In the genomic region with DNA sequence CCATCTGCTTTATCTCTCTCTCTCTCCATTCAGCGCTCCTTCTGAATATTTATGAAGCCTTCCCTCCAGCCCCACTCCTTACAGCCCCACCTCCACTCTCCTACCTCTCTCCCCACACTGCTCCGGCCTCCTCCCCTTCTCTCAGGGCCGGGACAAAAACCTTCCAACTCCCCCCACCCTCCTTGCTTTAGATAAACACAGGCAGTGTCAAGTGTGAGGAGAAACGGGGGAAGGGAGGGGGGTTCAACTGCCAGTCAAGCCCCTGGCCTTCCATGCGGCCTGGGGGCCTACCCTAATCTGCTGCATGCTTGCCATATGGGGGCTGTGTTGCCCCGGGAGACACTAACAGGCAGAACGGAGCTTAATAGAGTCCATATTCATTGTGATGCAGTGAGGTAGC, we compare ENCODE assay signal across 10 mouse cellular contexts. TPM values are rescaled to one million over a fixed set of nuclear protein-coding genes. Genes with fewer than 3 reads are reported as not detected.
A peak's percentile ranks its signal among the peaks of the same experiment; 100 is the strongest.
DNase-seq lines count a peak whose midpoint lies in the region; ATAC-seq and TF ChIP-seq lines count a peak whose summit lies in the region.
"Had no signal": no experiment of that assay in that cellular context is flagged by ENCODE, and none has a peak within 500 bp of the region (broad histone marks: within the 10 kb centered on the region; RNA-seq: fewer than 3 reads in every experiment).

No protein-coding gene starts in this region.

- WGBS in heart, postnatal 0 days: 13% methylated on average over 7 of the region's 7 CpGs
- WGBS in forebrain, embryonic 16.5 days: 3% methylated on average over 7 of the region's 7 CpGs
- 1% methylated on average over 7 of the region's 7 CpGs for WGBS in midbrain, embryonic 16.5 days

- no peaks in the 10 kb centered on the region for H3K36me3 ChIP-seq in heart, postnatal 0 days (replicated peaks; ENCODE audit: control insufficient read depth, insufficient read depth, low read length)
- no peaks in the 10 kb centered on the region for H3K36me3 ChIP-seq in forebrain, embryonic 16.5 days (ENCODE audit: control insufficient read depth, insufficient read depth)
- no peaks in the 10 kb centered on the region for H3K36me3 ChIP-seq in midbrain, embryonic 16.5 days (ENCODE audit: control insufficient read depth, insufficient read depth, low read length)

- H3K9ac ChIP-seq in heart, postnatal 0 days (replicated peaks; ENCODE audit: low read depth, low read length): no peak overlapping the region
- peak overlapping the region; percentile 47 for H3K9ac ChIP-seq in forebrain, embryonic 16.5 days (replicated peaks; ENCODE audit: low read depth, low read length)
- H3K9ac ChIP-seq in midbrain, embryonic 16.5 days (ENCODE audit: low read depth, low read length): peak overlapping the region; percentile 62

- intact Hi-C loops in heart, postnatal 14 days (cut with DNase I): no loop called here
- intact Hi-C loops in gastrocnemius, postnatal 14 days (cut with DNase I; ENCODE audit: low total_unique reads): no loop called here

- H3K27ac ChIP-seq in heart, postnatal 0 days (ENCODE audit: low read depth): no peak overlapping the region
- H3K27ac ChIP-seq in forebrain, embryonic 16.5 days (ENCODE audit: low read length): peak overlapping the region; percentile 91
- H3K27ac ChIP-seq in midbrain, embryonic 16.5 days (ENCODE audit: low read length): peak overlapping the region; percentile 82

- no peaks in the 10 kb centered on the region for H3K27me3 ChIP-seq in heart, postnatal 0 days (ENCODE audit: control insufficient read depth, insufficient read depth, low read length)
- no peaks in the 10 kb centered on the region for H3K27me3 ChIP-seq in forebrain, embryonic 16.5 days (replicated peaks; ENCODE audit: control insufficient read depth, insufficient read depth, low read length)
- no peaks in the 10 kb centered on the region for H3K27me3 ChIP-seq in midbrain, embryonic 16.5 days (ENCODE audit: control insufficient read depth, insufficient read depth, low read depth, low read length)
- H3K27me3 ChIP-seq: Patski had no signal

- H3K4me2 ChIP-seq in heart, postnatal 0 days (ENCODE audit: low read depth, low read length): peak overlapping the region; percentile 49
- H3K4me2 ChIP-seq in forebrain, embryonic 16.5 days (ENCODE audit: low read length): peak overlapping the region; percentile 49
- peak overlapping the region; percentile 62 for H3K4me2 ChIP-seq in midbrain, embryonic 16.5 days (ENCODE audit: low read length)

- DNase-seq in heart, postnatal 0 days (ENCODE audit: low spot score): no peak
- DNase-seq in heart, postnatal 14 days: no peak
- peak; percentile 73 for DNase-seq in brain, embryonic 18.5 days (ENCODE audit: low read depth, low spot score)
- no peak for DNase-seq in thymus, postnatal 10 days (ENCODE audit: low spot score in 2 of 2)
- no peak for DNase-seq in layer of hippocampus, adult 8-10 months (ENCODE audit: low spot score in 2 of 2)
- no peak for DNase-seq in gastrocnemius, postnatal 14 days

- H3K4me1 ChIP-seq in heart, postnatal 0 days (ENCODE audit: control insufficient read depth, insufficient read depth): 0 out of 2 replicates have a peak, but pooled peaks cover 9% of the 10 kb centered on the region
- H3K4me1 ChIP-seq in forebrain, embryonic 16.5 days (replicated peaks; ENCODE audit: control insufficient read depth, insufficient read depth, low read length): peaks cover 82% of the 10 kb centered on the region
- H3K4me1 ChIP-seq in midbrain, embryonic 16.5 days (ENCODE audit: control insufficient read depth, insufficient read depth, low read length): peaks cover 45% of the 10 kb centered on the region

- no peak for TF ChIP-seq CTCF in heart, postnatal 0 days (IDR thresholded peaks at IDR 0.05; ENCODE audit: low read depth)

- no peak for TF ChIP-seq EP300 in heart, postnatal 0 days (IDR thresholded peaks at IDR 0.05; ENCODE audit: low read depth)

- peak overlapping the region; percentile 13; the same call in 1 of the 2 replicates for H3K4me3 ChIP-seq in heart, postnatal 0 days (ENCODE audit: low read depth, low read length)
- H3K4me3 ChIP-seq in forebrain, embryonic 16.5 days (replicated peaks; ENCODE audit: low read length): peak overlapping the region; percentile 29
- peak overlapping the region; percentile 33 for H3K4me3 ChIP-seq in midbrain, embryonic 16.5 days (ENCODE audit: low read depth, low read length)

- H3K9me3 ChIP-seq in heart, postnatal 0 days (replicated peaks; ENCODE audit: control insufficient read depth, low read length): no peaks in the 10 kb centered on the region
- H3K9me3 ChIP-seq in forebrain, embryonic 16.5 days (ENCODE audit: control insufficient read depth, low read length): no peaks in the 10 kb centered on the region
- no peaks in the 10 kb centered on the region for H3K9me3 ChIP-seq in midbrain, embryonic 16.5 days (replicated peaks; ENCODE audit: control insufficient read depth, low read length, poor library complexity, severe bottlenecking)

- ATAC-seq in heart, postnatal 0 days (ENCODE audit: insufficient read depth, low read depth): no peak
- ATAC-seq in forebrain, embryonic 16.5 days: peak; percentile 90
- peak; percentile 90 for ATAC-seq in midbrain, embryonic 16.5 days
- ATAC-seq: Patski had no signal

RNA-seq across cellular contexts. Expression of gene Boc, which starts 27.9 kb away (rescaled TPM):
- 9.8 TPM in 2 replicates for total RNA-seq in heart, postnatal 0 days (2014; rRNA removed; ENCODE audit: low replicate concordance)
- polyA plus RNA-seq in heart, postnatal 0 days (2015; fragmentation: Nextera tagmentation; extraction: Ambion mirVana): 2.6 and 3.1 TPM in 2 replicates
- 1 to 10 TPM; 7.1 to 8.6 TPM for total RNA-seq in heart, postnatal 14 days (2021)
- 15.2 and 17.6 TPM in 2 replicates for polyA plus RNA-seq in forebrain, embryonic 16.5 days (2015; fragmentation: Nextera tagmentation; extraction: Ambion mirVana)
- polyA plus RNA-seq in midbrain, embryonic 16.5 days (2015; fragmentation: Nextera tagmentation; extraction: Ambion mirVana): 7.3 and 10.5 TPM in 2 replicates
- 10 to 100 TPM; 10.7 to 13.4 (median 12.6) TPM for total RNA-seq in layer of hippocampus, adult 8-10 months (2022)
- 10 to 100 TPM in 1 of 2 experiments, 1 to 10 TPM in 1; 9.4 to 10.7 TPM for total RNA-seq in gastrocnemius, postnatal 14 days (2021)
- total RNA-seq: neutrophil, adult 5-6 weeks had no signal
